Mouse (Mus musculus) CH12.LX (cell line): ENCODE results near the gene Fam171a2.

ENCODE experiments used
- CTCF ChIP-seq, 2 experiments: IDR thresholded peaks in 1 of 2; conservative IDR thresholded peaks in 1 of 2; 2 replicates each; pipeline ENCODE4 v1.5.1; 2011 to 2012; ENCODE audit warnings: low read depth in 2 of 2, low read length in 2 of 2, improper control_type of control experiment in 1 of 2, inconsistent platforms in 1 of 2, mild to moderate bottlenecking in 1 of 2, moderate library complexity in 1 of 2
- MAFK ChIP-seq: IDR thresholded peaks from 2 replicates; pipeline ENCODE4 v1.6.1; 2011; ENCODE audit warnings: low read length, improper control_type of control experiment; ENCODE audit not compliant: insufficient replicate concordance
- PAX5 ChIP-seq: IDR thresholded peaks from 2 replicates; pipeline ENCODE4 v1.6.1; 2012; ENCODE audit warnings: low read length, inconsistent platforms, mixed read lengths
- USF1 ChIP-seq: IDR thresholded peaks from 2 replicates; pipeline ENCODE4 v1.6.1; 2014; ENCODE audit warnings: low read depth, mild to moderate bottlenecking, inconsistent platforms, low read length, improper control_type of control experiment
- ZC3H11A ChIP-seq: IDR thresholded peaks from 2 replicates; pipeline ENCODE4 v1.6.1; 2012; ENCODE audit warnings: low read depth, mild to moderate bottlenecking, inconsistent platforms, low read length, improper control_type of control experiment

DNA sequence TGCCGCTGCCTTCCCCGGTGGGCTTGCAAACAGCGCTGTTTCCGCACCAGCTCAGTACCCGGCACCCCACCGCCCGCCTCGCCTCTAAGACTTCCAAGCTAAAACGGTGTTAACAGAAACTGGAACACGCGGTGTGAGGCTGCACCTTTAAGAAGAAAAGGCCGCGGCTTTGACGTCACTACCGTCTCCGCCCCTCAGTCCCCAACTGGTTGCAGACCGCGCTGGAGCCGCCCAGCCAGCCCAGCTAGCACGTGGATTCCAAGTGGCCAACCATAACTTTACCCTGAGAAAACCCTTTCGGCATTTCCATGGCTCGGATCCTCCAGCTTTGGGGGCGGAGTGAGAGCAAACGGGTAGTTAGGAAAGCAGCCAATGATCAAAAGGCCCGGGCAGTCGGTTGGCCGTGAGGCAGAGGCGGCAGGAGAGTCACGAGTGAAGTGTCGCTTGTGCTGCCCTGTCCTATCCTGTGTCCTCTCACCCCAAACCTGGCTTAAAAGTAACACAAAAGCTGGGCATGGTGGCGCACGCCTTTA lies 39.1 kb downstream of the Fam171a2 start:
- TF ChIP-seq PAX5: no peak
- TF ChIP-seq USF1: peak; percentile 78
- TF ChIP-seq CTCF (conservative IDR thresholded peaks at IDR 0.05 in 1 of 2, IDR thresholded peaks at IDR 0.05 in 1 of 2; ENCODE audit: low read depth in 2 of 2, low read length in 2 of 2): no peak
- TF ChIP-seq MAFK: 0 out of 2 replicates have a peak, but pooled peaks have one; percentile 28
- TF ChIP-seq ZC3H11A: no peak
